Mouse (Mus musculus): ENCODE data around the gene Sec14l4. TPM values are rescaled to one million over a fixed set of nuclear protein-coding genes. Genes with fewer than 3 reads are reported as not detected.

Gene Sec14l4
- polyA plus RNA-seq, 1 experiment: not detected

DNA sequence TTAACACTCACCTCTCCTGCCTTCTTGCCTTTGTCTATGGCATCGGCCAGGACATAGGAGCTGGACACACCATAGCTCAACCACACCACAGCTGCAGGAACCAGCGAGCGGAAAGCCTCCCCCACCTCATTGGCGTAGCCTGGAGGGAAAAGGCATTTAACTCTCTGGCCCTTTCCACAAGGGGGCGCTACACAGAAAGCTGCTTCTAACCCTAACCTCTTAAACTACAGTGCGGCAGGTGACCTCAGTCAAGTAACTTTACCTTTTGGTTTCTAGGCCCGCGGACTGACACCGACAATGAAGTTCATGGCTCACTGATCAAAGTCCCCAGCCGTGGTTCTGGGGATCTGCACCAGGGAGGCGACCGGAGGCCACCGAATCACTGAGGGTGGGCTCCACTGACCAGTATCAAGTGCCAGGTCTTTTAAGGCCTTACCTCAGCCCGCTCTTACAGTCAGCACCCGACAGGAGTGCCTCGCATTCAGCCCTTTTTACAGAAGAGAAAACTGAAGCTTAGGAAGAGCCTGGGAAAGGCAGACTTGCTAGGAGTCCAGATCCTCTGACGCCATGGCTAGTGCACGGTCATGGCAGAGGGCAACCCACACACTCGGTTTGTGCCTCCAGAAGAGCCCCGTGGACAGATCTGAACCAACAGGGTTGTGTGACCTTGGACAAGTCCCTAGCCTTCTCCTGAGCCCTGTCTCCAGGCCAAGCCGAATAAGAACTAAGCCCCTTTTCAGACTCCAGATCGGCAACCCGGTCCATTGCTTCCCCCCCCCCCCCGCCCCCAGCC is 63.3 kb downstream of the Sec14l4 start:
- no peak for TF ChIP-seq GATA1 (IDR thresholded peaks at IDR 0.05; ENCODE audit: low read length)

DNA sequence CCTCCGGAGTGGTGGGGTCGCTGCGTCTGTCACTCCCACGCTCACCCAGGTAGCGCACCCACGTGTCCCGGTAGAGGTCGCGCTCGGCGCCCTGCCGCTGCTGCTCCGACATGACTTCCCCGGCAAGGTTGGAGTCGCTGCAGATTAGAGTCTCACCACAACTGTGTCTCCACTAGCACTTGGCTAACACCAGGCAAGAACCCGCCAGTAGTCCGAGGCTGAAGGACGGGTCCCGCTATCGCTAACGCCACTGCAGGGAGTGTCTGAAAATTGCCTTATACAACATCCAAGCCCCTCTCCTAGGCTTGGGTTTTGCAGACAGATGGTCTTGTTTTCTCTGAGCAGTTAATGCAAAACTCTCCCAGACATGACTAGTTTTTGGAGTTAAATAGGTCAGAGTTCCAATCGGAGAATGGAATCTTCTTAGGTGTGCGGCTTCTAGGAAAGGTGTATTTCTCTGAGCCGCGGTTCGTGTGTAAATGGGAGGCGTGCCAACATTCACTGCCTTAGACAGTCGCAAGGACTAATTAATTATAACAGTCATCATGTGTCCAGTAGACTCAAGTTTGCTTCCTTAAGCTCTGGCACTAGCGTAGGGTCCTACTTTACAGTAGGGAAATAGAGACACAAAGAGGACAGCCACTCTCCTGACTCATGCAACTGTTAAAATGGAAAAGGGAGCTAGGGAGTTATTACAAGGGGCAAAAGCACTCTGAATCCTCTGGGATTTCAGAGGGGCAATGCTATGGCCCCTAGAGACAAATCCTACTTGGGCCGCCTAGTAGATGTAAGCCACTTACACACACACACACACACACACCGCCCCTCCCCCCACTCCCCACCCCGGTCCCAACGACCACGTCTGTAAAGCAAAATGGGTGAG is 64.2 kb downstream of the Sec14l4 start, which contains the start of gene Mtfp1:
Mtfp1 (minus strand) TSS at position 275 of the 883 bp plus-strand sequence.
- TF ChIP-seq GATA1 (IDR thresholded peaks at IDR 0.05; ENCODE audit: low read length): no peak

DNA sequence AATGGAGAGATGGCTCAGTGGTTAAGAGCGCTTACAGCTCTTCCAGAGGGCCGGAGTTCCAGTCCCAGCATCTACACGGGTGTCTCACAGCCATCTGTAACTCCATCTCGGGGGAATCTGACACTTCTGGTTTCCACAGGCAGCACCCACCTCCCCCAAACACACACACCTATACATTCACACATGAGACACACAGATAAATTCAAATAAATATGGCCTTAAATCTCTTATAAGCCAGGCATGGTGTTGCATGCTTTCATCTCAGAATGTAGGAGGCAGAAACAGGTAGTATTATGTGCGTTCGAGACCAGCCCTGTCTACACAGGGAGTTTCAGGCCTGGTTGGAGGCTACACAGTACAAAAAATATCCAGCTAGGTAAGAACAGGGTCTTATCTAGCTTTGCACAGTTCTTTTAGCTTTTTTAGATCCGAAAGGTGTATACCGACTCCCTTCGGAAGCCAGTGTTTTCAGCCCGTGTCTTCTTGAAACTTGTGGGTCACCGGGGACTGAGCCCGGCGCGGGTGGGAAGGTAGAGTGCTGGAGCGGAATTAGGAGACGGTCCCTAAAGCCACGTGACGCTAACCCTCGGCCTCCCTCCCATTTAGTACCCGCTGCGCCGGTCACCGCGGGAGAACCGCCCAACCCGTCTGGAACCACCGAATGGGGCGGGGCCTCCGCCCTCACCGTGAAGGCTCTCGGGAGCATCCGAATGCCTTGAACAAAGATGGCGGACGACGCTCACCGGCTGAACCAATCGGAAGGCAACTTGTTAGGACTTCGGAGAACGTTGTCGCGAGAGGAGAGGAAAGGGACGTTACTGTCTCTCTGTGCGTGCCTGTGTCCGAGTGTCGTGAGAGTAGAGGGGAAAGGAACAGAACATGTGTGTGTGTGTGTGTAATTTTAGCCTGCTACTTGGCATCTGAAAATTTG is 65.1 kb downstream of the Sec14l4 start:
- TF ChIP-seq GATA1 (IDR thresholded peaks at IDR 0.05; ENCODE audit: low read length): no peak

DNA sequence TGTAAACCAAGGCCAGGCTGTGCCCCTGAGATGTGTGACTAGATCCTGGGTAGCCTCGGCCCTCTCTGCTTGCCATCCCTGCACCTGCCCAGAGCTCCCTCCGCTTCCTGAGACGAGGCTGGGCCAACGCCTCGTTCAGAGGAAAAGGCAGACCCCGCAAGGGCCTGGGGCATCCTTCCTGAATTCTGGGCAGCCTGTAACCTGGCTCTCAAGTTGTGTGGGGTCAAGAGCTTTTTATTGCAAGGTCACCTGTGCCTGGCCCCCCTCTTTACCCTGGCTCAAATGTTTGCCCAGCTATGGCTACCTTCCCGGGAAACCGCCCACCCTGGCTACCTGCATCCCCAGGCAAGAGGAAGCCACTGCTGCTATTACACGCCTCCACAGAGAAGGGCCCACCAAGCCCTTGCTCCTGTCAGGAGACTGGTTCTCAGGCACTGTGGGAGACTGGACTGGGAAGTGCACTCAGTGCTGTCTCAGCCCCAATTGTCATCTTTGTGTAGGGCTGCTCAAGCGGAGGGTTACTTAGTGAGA is 65.9 kb downstream of the Sec14l4 start:
- TF ChIP-seq GATA1 (IDR thresholded peaks at IDR 0.05; ENCODE audit: low read length): no peak

Other genes with a start within 250 kb of the Sec14l4 start
- not detected in 2 replicates for gene Osbp2, start 167.6 kb upstream of the Sec14l4 start, polyA plus RNA-seq (2012)
- not detected in 2 replicates for gene 4921536K21Rik, start 136.4 kb upstream of the Sec14l4 start, polyA plus RNA-seq (2012)
- gene Dusp18, start 136.2 kb upstream of the Sec14l4 start, polyA plus RNA-seq (2012): not detected in 2 replicates
- gene Slc35e4, start 116.8 kb upstream of the Sec14l4 start, polyA plus RNA-seq (2012): not detected in 2 replicates
- gene Tcn2, start 99.3 kb upstream of the Sec14l4 start, polyA plus RNA-seq (2012): 0.03 and 0.10 TPM in 2 replicates
- 25.5 and 78.4 TPM in 2 replicates for gene Pes1, start 67.5 kb upstream of the Sec14l4 start, polyA plus RNA-seq (2012)
- gene 4930556J24Rik, start 54.7 kb upstream of the Sec14l4 start, polyA plus RNA-seq (2012): not detected in 2 replicates
- not detected in 2 replicates for gene Gal3st1, start 47.8 kb upstream of the Sec14l4 start, polyA plus RNA-seq (2012)
- gene Sec14l3, start 33.4 kb downstream of the Sec14l4 start, polyA plus RNA-seq (2012): not detected in 2 replicates
- 18.8 and 27.1 TPM in 2 replicates for gene Mtfp1, start 64.0 kb downstream of the Sec14l4 start, polyA plus RNA-seq (2012)
- 1.5 and 1.7 TPM in 2 replicates for gene Sec14l2, start 92.0 kb downstream of the Sec14l4 start, polyA plus RNA-seq (2012)
- gene Rnf215, start 103.7 kb downstream of the Sec14l4 start, polyA plus RNA-seq (2012): 7.3 and 7.4 TPM in 2 replicates
- gene Ccdc157, start 128.8 kb downstream of the Sec14l4 start, polyA plus RNA-seq (2012): 1.1 and 1.4 TPM in 2 replicates
- gene Sf3a1, start 128.9 kb downstream of the Sec14l4 start, polyA plus RNA-seq (2012): 149 and 186 TPM in 2 replicates
- gene Tbc1d10a, start 155.3 kb downstream of the Sec14l4 start, polyA plus RNA-seq (2012): 21.6 and 22.7 TPM in 2 replicates
- 1.2 and 2.7 TPM in 2 replicates for gene Castor1, start 186.8 kb downstream of the Sec14l4 start, polyA plus RNA-seq (2012)
- gene Osm, start 205.0 kb downstream of the Sec14l4 start, polyA plus RNA-seq (2012): 3.0 and 3.3 TPM in 2 replicates
- 0.02 and 0.21 TPM in 2 replicates for gene Lif, start 226.1 kb downstream of the Sec14l4 start, polyA plus RNA-seq (2012)

Data from G1E-ER4 (cell line).